Mouse (Mus musculus) liver, embryonic 12.5 days (tissue): Measurements from ENCODE around the gene C530008M17Rik. TPM values are rescaled to one million over a fixed set of nuclear protein-coding genes. Genes with fewer than 3 reads are reported as not detected.
A peak's percentile ranks its signal among the peaks of the same experiment; 100 is the strongest.

Experiments
- ATAC-seq: fragments of 200-750 bp; cut with Nextera tagmentation; 2 replicates; pipeline ENCODE4 v1.8.0; 2017; ENCODE audit warnings: moderate number of reproducible peaks, mild to moderate bottlenecking, moderate library complexity
- H3K27ac ChIP-seq: fragments of 300-500 bp; sonication (generic); 2 replicates; pipeline ENCODE4 v1.5.1; 2016; ENCODE audit warnings: mild to moderate bottlenecking
- H3K27me3 ChIP-seq: fragments of 300-500 bp; sonication (generic); replicated peaks from 2 replicates; pipeline ENCODE4 v1.6.1; 2016; ENCODE audit warnings: mild to moderate bottlenecking, moderate library complexity
- H3K36me3 ChIP-seq: fragments of 300-500 bp; sonication (generic); 2 replicates; pipeline ENCODE4 v1.6.1; 2016; ENCODE audit warnings: mild to moderate bottlenecking, moderate library complexity
- H3K4me1 ChIP-seq: fragments of 300-500 bp; sonication (generic); 2 replicates; pipeline ENCODE4 v1.6.1; 2016
- H3K4me2 ChIP-seq: fragments of 300-500 bp; sonication (generic); 2 replicates; pipeline ENCODE4 v1.6.1; 2016; ENCODE audit warnings: mild to moderate bottlenecking, moderate library complexity
- H3K4me3 ChIP-seq: fragments of 300-500 bp; sonication (generic); 2 replicates; pipeline ENCODE4 v1.5.1; 2016; ENCODE audit warnings: mild to moderate bottlenecking, moderate library complexity
- H3K9ac ChIP-seq: fragments of 300-500 bp; sonication (generic); 2 replicates; pipeline ENCODE4 v1.6.1; 2016; ENCODE audit warnings: mild to moderate bottlenecking, moderate library complexity
- H3K9me3 ChIP-seq: fragments of 300-500 bp; sonication (generic); replicated peaks from 2 replicates; pipeline ENCODE4 v1.6.1; 2016; ENCODE audit warnings: mild to moderate bottlenecking, moderate library complexity
- WGBS: fragments of 180-500 bp; shearing (Covaris S2); methylation state at CpG from one replicate; pipeline ENCODE4 v1.1.7; 2016; ENCODE audit not compliant: insufficient replicate concordance; 5-methylcytosine and 5-hydroxymethylcytosine counted together
- polyA plus RNA-seq: library from polyadenylated mRNA; unstranded; fragments of >200 nt; fragmentation: Nextera tagmentation; extraction: Ambion mirVana; gene quantifications from 2 replicates; pipeline ENCODE4 v1.2.1, GENCODE M21; 2016

The C530008M17Rik gene
- polyA plus RNA-seq, 1 experiment from 2014 or later: 12.2 TPM

- H3K4me2 ChIP-seq: no peak overlapping the region
- peaks cover 9% of the 10 kb centered on the region; the same call in 1 of the 2 replicates for H3K9me3 ChIP-seq
- H3K9ac ChIP-seq: no peak overlapping the region
- peaks cover 33% of the 10 kb centered on the region for H3K36me3 ChIP-seq
- no peak overlapping the region for H3K4me3 ChIP-seq
- no peak for ATAC-seq
- H3K27me3 ChIP-seq: no peaks in the 10 kb centered on the region
- 68% methylated on average over 10 of the region's 10 CpGs for WGBS
- 0 out of 2 replicates have a peak, but pooled peaks cover 3% of the 10 kb centered on the region for H3K4me1 ChIP-seq
- H3K27ac ChIP-seq: no peak overlapping the region
Measured at GRCm38 (mm10) chr5:76763148-76763701, 106.9 kb downstream of the C530008M17Rik start.

GRCm38 (mm10) chr5:76763731-76764130 is 107.4 kb downstream of the C530008M17Rik start:
- no peak overlapping the region for H3K27ac ChIP-seq

DNA sequence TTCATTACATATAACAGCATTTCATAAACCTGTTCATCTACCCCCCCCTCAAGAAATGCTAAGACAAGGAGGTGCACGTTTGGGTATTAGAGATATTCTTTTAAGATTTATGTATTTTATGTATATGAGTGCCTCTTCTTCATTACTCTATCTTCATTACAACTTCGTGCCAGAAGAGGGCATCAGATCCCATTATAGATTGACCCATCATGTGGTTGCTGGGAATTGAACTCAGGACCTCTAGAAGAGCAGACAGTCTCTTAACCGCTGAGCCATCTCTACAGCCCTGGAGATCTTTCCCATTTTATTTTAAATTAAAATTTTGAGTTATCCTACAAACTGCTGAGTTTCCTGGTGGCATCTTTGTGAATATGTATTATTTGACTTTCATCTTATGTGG is 112.7 kb downstream of the C530008M17Rik start:
- H3K27ac ChIP-seq: no peak overlapping the region
- peaks cover 22% of the 10 kb centered on the region for H3K36me3 ChIP-seq
- no peak overlapping the region for H3K4me2 ChIP-seq
- no peaks in the 10 kb centered on the region for H3K4me1 ChIP-seq
- 59% methylated on average over 3 of the region's 3 CpGs for WGBS
- peaks cover 9% of the 10 kb centered on the region; the same call in 1 of the 2 replicates for H3K9me3 ChIP-seq
- no peak for ATAC-seq
- H3K4me3 ChIP-seq: no peak overlapping the region
- H3K27me3 ChIP-seq: no peaks in the 10 kb centered on the region
- H3K9ac ChIP-seq: no peak overlapping the region

More at GRCm38 (mm10) chr5:76763731-76764130, 107.4 kb downstream of the C530008M17Rik start:
- H3K4me2 ChIP-seq: no peak overlapping the region
- peaks cover 9% of the 10 kb centered on the region; the same call in 1 of the 2 replicates for H3K9me3 ChIP-seq
- no peaks in the 10 kb centered on the region for H3K27me3 ChIP-seq
- peaks cover 33% of the 10 kb centered on the region for H3K36me3 ChIP-seq
- ATAC-seq: no peak
- H3K4me1 ChIP-seq: 0 out of 2 replicates have a peak, but pooled peaks cover 3% of the 10 kb centered on the region
- 61% methylated on average over 6 of the region's 6 CpGs for WGBS
- H3K9ac ChIP-seq: no peak overlapping the region
- no peak overlapping the region for H3K4me3 ChIP-seq

- H3K4me2 ChIP-seq: no peak overlapping the region
- 80% methylated on average over 15 of the region's 15 CpGs for WGBS
Measured at GRCm38 (mm10) chr5:76769572-76769971, 113.3 kb downstream of the C530008M17Rik start.

DNA sequence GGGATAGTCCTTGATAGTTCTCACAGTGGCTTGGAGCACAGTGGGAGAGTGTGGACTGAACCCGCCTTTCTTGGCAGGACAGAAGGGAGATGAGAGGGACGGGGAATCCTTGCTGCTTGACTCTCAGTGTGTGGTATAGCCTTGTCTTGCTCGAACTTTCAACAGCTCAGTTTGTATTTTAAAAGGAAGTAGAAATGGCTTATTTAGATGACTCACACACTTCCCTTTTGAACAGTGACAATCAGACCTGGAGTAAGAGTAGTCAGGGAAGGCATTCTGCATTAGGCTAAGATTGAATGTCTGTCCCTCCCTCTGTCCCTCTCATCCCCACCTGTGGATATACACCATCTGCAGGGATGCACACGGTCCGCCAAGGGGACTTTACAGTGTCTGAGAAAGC is 115.1 kb downstream of the C530008M17Rik start:
- no peak for ATAC-seq
- H3K9ac ChIP-seq: no peak overlapping the region
- 67% methylated on average over 5 of the region's 5 CpGs for WGBS
- no peak overlapping the region for H3K4me2 ChIP-seq
- H3K36me3 ChIP-seq: peaks cover 7% of the 10 kb centered on the region; the same call in 1 of the 2 replicates
- no peak overlapping the region for H3K27ac ChIP-seq
- no peaks in the 10 kb centered on the region for H3K9me3 ChIP-seq
- no peak overlapping the region for H3K4me3 ChIP-seq
- H3K27me3 ChIP-seq: no peaks in the 10 kb centered on the region
- H3K4me1 ChIP-seq: no peaks in the 10 kb centered on the region

More at GRCm38 (mm10) chr5:76769572-76769971, 113.3 kb downstream of the C530008M17Rik start:
- no peak overlapping the region for H3K9ac ChIP-seq
- H3K4me1 ChIP-seq: no peaks in the 10 kb centered on the region
- H3K4me3 ChIP-seq: no peak overlapping the region
- no peaks in the 10 kb centered on the region for H3K27me3 ChIP-seq
- peaks cover 9% of the 10 kb centered on the region; the same call in 1 of the 2 replicates for H3K9me3 ChIP-seq
- no peak overlapping the region for H3K27ac ChIP-seq
- ATAC-seq: no peak
- H3K36me3 ChIP-seq: peaks cover 22% of the 10 kb centered on the region

- Histone ChIP-seq H3K9me3 (no peaks in the 10 kb centered on the region), H3K4me2 (no peak overlapping the region), H3K27me3 (no peaks in the 10 kb centered on the region), H3K4me1 (no peaks in the 10 kb centered on the region), H3K36me3 (no peaks in the 10 kb centered on the region), H3K9ac (no peak overlapping the region), H3K27ac (no peak overlapping the region), H3K4me3 (no peak overlapping the region)
- 75% methylated on average over 4 of the region's 4 CpGs for WGBS
- ATAC-seq: no peak
Measured at GRCm38 (mm10) chr5:76772831-76773230, 116.5 kb downstream of the C530008M17Rik start.

DNA sequence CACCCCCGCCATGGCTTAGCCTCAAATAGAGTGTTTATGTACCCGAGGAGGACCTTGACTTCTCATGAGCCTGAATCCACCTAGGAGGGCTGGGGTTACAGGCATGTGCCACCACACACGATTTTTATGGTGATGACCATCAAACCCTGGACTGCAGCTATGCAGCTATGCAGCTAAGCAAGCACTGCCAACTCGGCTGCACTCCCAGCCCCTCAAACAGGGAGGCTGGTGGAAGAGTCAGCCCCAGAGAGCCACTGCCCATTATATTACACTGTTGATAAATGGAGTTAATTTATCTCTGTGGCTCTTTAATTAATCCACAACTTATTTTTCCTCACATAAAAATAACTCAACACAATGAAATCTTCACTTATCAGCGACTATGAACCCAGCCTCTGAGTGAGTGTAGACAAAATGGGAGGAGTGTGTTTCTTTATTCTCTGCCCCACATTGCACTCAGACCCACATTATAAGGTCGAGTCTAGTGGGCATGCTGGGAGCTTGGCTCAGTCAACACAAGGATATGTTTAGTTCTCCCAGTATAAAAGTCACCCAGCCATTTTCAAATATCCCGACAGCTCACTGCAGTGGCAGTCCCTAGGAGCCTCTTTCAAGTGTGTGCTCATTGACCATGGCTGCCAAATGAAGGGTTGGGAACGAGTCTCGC is 117.3 kb downstream of the C530008M17Rik start:
- H3K9me3 ChIP-seq: no peaks in the 10 kb centered on the region
- H3K36me3 ChIP-seq: no peaks in the 10 kb centered on the region
- no peak for ATAC-seq
- peaks cover 1% of the 10 kb centered on the region; the same call in 1 of the 2 replicates for H3K4me1 ChIP-seq
- no peak overlapping the region for H3K4me2 ChIP-seq
- 75% methylated on average over 9 of the region's 9 CpGs for WGBS
- H3K4me3 ChIP-seq: no peak overlapping the region
- no peak overlapping the region for H3K27ac ChIP-seq
- no peak overlapping the region for H3K9ac ChIP-seq
- no peaks in the 10 kb centered on the region for H3K27me3 ChIP-seq

GRCm38 (mm10) chr5:76779094-76779615 is 122.8 kb downstream of the C530008M17Rik start:
- H3K36me3 ChIP-seq: no peaks in the 10 kb centered on the region
- peak overlapping the region; percentile 35 for H3K4me3 ChIP-seq
- no peaks in the 10 kb centered on the region for H3K9me3 ChIP-seq
- ATAC-seq: peak; percentile 70
- H3K4me1 ChIP-seq: peaks cover 14% of the 10 kb centered on the region
- H3K27ac ChIP-seq: peak overlapping the region; percentile 56; the same call in 1 of the 2 replicates
- H3K4me2 ChIP-seq: peak overlapping the region; percentile 66
- peak overlapping the region; percentile 46; the same call in 1 of the 2 replicates for H3K9ac ChIP-seq
- WGBS: 15% methylated on average over 14 of the region's 14 CpGs
- no peaks in the 10 kb centered on the region for H3K27me3 ChIP-seq

DNA sequence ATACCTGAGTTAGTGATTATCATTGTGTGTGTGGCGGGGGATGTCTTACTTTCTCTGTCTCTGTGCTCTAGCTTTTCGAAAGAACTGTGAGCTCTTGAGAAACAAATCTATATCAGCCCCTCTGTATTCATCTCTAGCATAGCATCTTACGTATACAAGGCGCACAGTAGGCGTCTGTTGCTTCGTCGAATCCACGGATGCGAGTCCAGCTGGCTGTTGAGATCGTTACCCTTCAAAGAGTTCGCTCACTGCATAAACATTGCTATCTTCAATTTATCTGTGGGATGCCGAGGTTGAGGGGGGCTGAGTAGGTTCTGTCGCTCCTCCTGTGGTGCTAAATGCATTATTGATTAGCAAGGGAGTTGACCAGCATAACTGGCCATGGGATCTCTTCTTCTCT is 125.6 kb downstream of the C530008M17Rik start:
- Histone ChIP-seq H3K27me3 (no peaks in the 10 kb centered on the region), H3K36me3 (no peaks in the 10 kb centered on the region), H3K9ac (no peak overlapping the region), H3K4me1 (peaks cover 18% of the 10 kb centered on the region), H3K4me3 (no peak overlapping the region), H3K4me2 (no peak overlapping the region), H3K9me3 (no peaks in the 10 kb centered on the region), H3K27ac (no peak overlapping the region)
- 72% methylated on average over 13 of the region's 13 CpGs for WGBS
- no peak for ATAC-seq

GRCm38 (mm10) chr5:76782414-76783103 is 126.2 kb downstream of the C530008M17Rik start:
- Histone ChIP-seq H3K9ac (no peak overlapping the region), H3K4me1 (peaks cover 18% of the 10 kb centered on the region), H3K4me2 (no peak overlapping the region), H3K27ac (no peak overlapping the region), H3K36me3 (no peaks in the 10 kb centered on the region), H3K27me3 (no peaks in the 10 kb centered on the region), H3K4me3 (no peak overlapping the region), H3K9me3 (no peaks in the 10 kb centered on the region)
- ATAC-seq: no peak
- 56% methylated on average over 7 of the region's 7 CpGs for WGBS

- Histone ChIP-seq H3K4me1 (peaks cover 18% of the 10 kb centered on the region), H3K4me2 (no peak overlapping the region), H3K9ac (no peak overlapping the region), H3K36me3 (no peaks in the 10 kb centered on the region), H3K9me3 (no peaks in the 10 kb centered on the region), H3K27me3 (no peaks in the 10 kb centered on the region), H3K27ac (no peak overlapping the region), H3K4me3 (no peak overlapping the region)
- WGBS: 74% methylated on average over 8 of the region's 8 CpGs
- ATAC-seq: no peak
Measured at GRCm38 (mm10) chr5:76783104-76783441, 126.8 kb downstream of the C530008M17Rik start.
